Mouse (Mus musculus) embryonic facial prominence, embryonic 10.5 days (tissue): ENCODE measurements around the gene Suds3. TPM values are rescaled to one million over a fixed set of nuclear protein-coding genes. Genes with fewer than 3 reads are reported as not detected.
A peak's percentile ranks its signal among the peaks of the same experiment; 100 is the strongest.

Source experiments
- DNase-seq: peaks from one replicate; pipeline ENCODE4 v3.0.0-alpha.2; 2017; ENCODE audit warnings: low spot score
- H3K27ac ChIP-seq: fragments of 300-500 bp; sonication (generic); replicated peaks from 2 replicates; pipeline ENCODE4 v1.5.1; 2016; ENCODE audit warnings: mild to moderate bottlenecking
- H3K27me3 ChIP-seq: fragments of 300-500 bp; sonication (generic); replicated peaks from 2 replicates; pipeline ENCODE4 v1.6.1; 2016; ENCODE audit warnings: low read depth, mild to moderate bottlenecking; ENCODE audit not compliant: poor library complexity, severe bottlenecking
- H3K36me3 ChIP-seq: fragments of 300-500 bp; sonication (generic); replicated peaks from 2 replicates; pipeline ENCODE4 v1.6.1; 2016; ENCODE audit warnings: mild to moderate bottlenecking, moderate library complexity
- H3K4me1 ChIP-seq: fragments of 300-500 bp; sonication (generic); 2 replicates; pipeline ENCODE4 v1.6.1; 2016
- H3K4me3 ChIP-seq: fragments of 300-500 bp; sonication (generic); 2 replicates; pipeline ENCODE4 v1.5.1; 2016; ENCODE audit warnings: mild to moderate bottlenecking, moderate library complexity
- H3K9me3 ChIP-seq: fragments of 300-500 bp; sonication (generic); 2 replicates; pipeline ENCODE4 v1.6.1; 2016; ENCODE audit warnings: mild to moderate bottlenecking
- WGBS: fragments of 180-500 bp; shearing (Covaris S2); methylation state at CpG from one replicate; pipeline ENCODE4 v1.1.7; 2016; 5-methylcytosine and 5-hydroxymethylcytosine counted together
- polyA plus RNA-seq: library from polyadenylated mRNA; unstranded; fragments of >200 nt; fragmentation: Nextera tagmentation; extraction: Ambion mirVana; gene quantifications from 2 replicates; pipeline ENCODE4 v1.2.1, GENCODE M21; 2016

Suds3 gene
- polyA plus RNA-seq, 1 experiment from 2014 or later = 76.4 TPM

- Histone ChIP-seq H3K27ac (no peak overlapping the region), H3K4me3 (no peak overlapping the region), H3K36me3 (peaks cover 100% of the 10 kb centered on the region), H3K9me3 (no peaks in the 10 kb centered on the region), H3K4me1 (no peaks in the 10 kb centered on the region), H3K27me3 (no peaks in the 10 kb centered on the region)
- WGBS = 93% methylated on average over 20 of the region's 20 CpGs
- no peak for DNase-seq
These were observed 12.6 kb downstream of the Suds3 start for GRCm38 (mm10) chr5:117103194-117103929.

GRCm38 (mm10) chr5:117099742-117100141 lies 16.2 kb downstream of the Suds3 start:
- Histone ChIP-seq H3K36me3 (peaks cover 96% of the 10 kb centered on the region), H3K9me3 (no peaks in the 10 kb centered on the region), H3K27me3 (no peaks in the 10 kb centered on the region), H3K4me1 (no peaks in the 10 kb centered on the region), H3K4me3 (no peak overlapping the region), H3K27ac (no peak overlapping the region)
- DNase-seq = no peak
- WGBS = 87% methylated on average over 11 of the region's 11 CpGs

GRCm38 (mm10) chr5:117099008-117099407 lies 16.9 kb downstream of the Suds3 start:
- Histone ChIP-seq H3K27ac (no peak overlapping the region), H3K27me3 (no peaks in the 10 kb centered on the region), H3K36me3 (peaks cover 96% of the 10 kb centered on the region), H3K4me1 (no peaks in the 10 kb centered on the region), H3K9me3 (no peaks in the 10 kb centered on the region), H3K4me3 (no peak overlapping the region)
- no peak for DNase-seq
- WGBS = 88% methylated on average over 5 of the region's 5 CpGs

- no peaks in the 10 kb centered on the region for H3K27me3 ChIP-seq
- peak; percentile 48 for DNase-seq
- no peaks in the 10 kb centered on the region for H3K9me3 ChIP-seq
- peaks cover 96% of the 10 kb centered on the region for H3K36me3 ChIP-seq
- H3K4me3 ChIP-seq = no peak overlapping the region
- WGBS = 57% methylated on average over 3 of the region's 3 CpGs
- H3K4me1 ChIP-seq = no peaks in the 10 kb centered on the region
- H3K27ac ChIP-seq = no peak overlapping the region
These were observed 19.2 kb downstream of the Suds3 start for GRCm38 (mm10) chr5:117096716-117097115.

GRCm38 (mm10) chr5:117094431-117094830 lies 21.5 kb downstream of the Suds3 start:
- H3K36me3 ChIP-seq = peaks cover 83% of the 10 kb centered on the region

GRCm38 (mm10) chr5:117089786-117090185 lies 26.1 kb downstream of the Suds3 start:
- WGBS = 33% methylated on average over 6 of the region's 6 CpGs
- Histone ChIP-seq H3K9me3 (no peaks in the 10 kb centered on the region), H3K4me1 (peaks cover 25% of the 10 kb centered on the region), H3K36me3 (peaks cover 41% of the 10 kb centered on the region), H3K27me3 (peaks cover 23% of the 10 kb centered on the region), H3K27ac (no peak overlapping the region), H3K4me3 (no peak overlapping the region)
- DNase-seq = no peak

More at GRCm38 (mm10) chr5:117094431-117094830, 21.5 kb downstream of the Suds3 start:
- 52% methylated on average over 7 of the region's 7 CpGs for WGBS
- peaks cover 6% of the 10 kb centered on the region for H3K4me1 ChIP-seq
- no peaks in the 10 kb centered on the region for H3K27me3 ChIP-seq
- no peaks in the 10 kb centered on the region for H3K9me3 ChIP-seq
- H3K4me3 ChIP-seq = no peak overlapping the region
- no peak overlapping the region for H3K27ac ChIP-seq
- DNase-seq = peak; percentile 38

- no peak overlapping the region for H3K4me3 ChIP-seq
- H3K27ac ChIP-seq = no peak overlapping the region
- no peak for DNase-seq
- peaks cover 35% of the 10 kb centered on the region for H3K36me3 ChIP-seq
- peaks cover 25% of the 10 kb centered on the region for H3K4me1 ChIP-seq
- peaks cover 23% of the 10 kb centered on the region for H3K27me3 ChIP-seq
- H3K9me3 ChIP-seq = no peaks in the 10 kb centered on the region
- WGBS = 35% methylated on average over 3 of the region's 3 CpGs
These were observed 26.8 kb downstream of the Suds3 start for GRCm38 (mm10) chr5:117089147-117089546.

GRCm38 (mm10) chr5:117087718-117088117 lies 28.2 kb downstream of the Suds3 start:
- peaks cover 20% of the 10 kb centered on the region for H3K36me3 ChIP-seq

GRCm38 (mm10) chr5:117069498-117069894 lies 46.4 kb downstream of the Suds3 start:
- peak overlapping the region; percentile 33; the same call in 1 of the 2 replicates for H3K4me3 ChIP-seq
- H3K36me3 ChIP-seq = no peaks in the 10 kb centered on the region

More at GRCm38 (mm10) chr5:117087718-117088117, 28.2 kb downstream of the Suds3 start:
- peak; percentile 36 for DNase-seq
- Histone ChIP-seq H3K4me1 (peaks cover 25% of the 10 kb centered on the region), H3K4me3 (peak overlapping the region; percentile 36), H3K27me3 (peaks cover 23% of the 10 kb centered on the region), H3K9me3 (no peaks in the 10 kb centered on the region), H3K27ac (no peak overlapping the region)
- 4% methylated on average over 13 of the region's 13 CpGs for WGBS

GRCm38 (mm10) chr5:117068808-117069497 lies 47.0 kb downstream of the Suds3 start:
- 26% methylated on average over 19 of the region's 19 CpGs for WGBS
- H3K4me3 ChIP-seq = peak overlapping the region; percentile 33; the same call in 1 of the 2 replicates

More at GRCm38 (mm10) chr5:117069498-117069894, 46.4 kb downstream of the Suds3 start:
- 12% methylated on average over 10 of the region's 10 CpGs for WGBS
- DNase-seq = peak; percentile 78
- no peak overlapping the region for H3K27ac ChIP-seq
- H3K4me1 ChIP-seq = peaks cover 18% of the 10 kb centered on the region
- no peaks in the 10 kb centered on the region for H3K27me3 ChIP-seq
- H3K9me3 ChIP-seq = 0 out of 2 replicates have a peak, but pooled peaks cover 2% of the 10 kb centered on the region

GRCm38 (mm10) chr5:117068181-117068580 lies 47.7 kb downstream of the Suds3 start:
- Histone ChIP-seq H3K4me3 (no peak overlapping the region), H3K27me3 (no peaks in the 10 kb centered on the region), H3K27ac (no peak overlapping the region), H3K9me3 (0 out of 2 replicates have a peak, but pooled peaks cover 2% of the 10 kb centered on the region), H3K36me3 (no peaks in the 10 kb centered on the region), H3K4me1 (peaks cover 18% of the 10 kb centered on the region)
- peak; percentile 57 for DNase-seq
- whole genome bisulfite sequencing = 79% methylated on average over 13 of the region's 13 CpGs

More at GRCm38 (mm10) chr5:117068808-117069497, 47.0 kb downstream of the Suds3 start:
- H3K9me3 ChIP-seq = 0 out of 2 replicates have a peak, but pooled peaks cover 2% of the 10 kb centered on the region
- no peak overlapping the region for H3K27ac ChIP-seq
- H3K4me1 ChIP-seq = peaks cover 18% of the 10 kb centered on the region
- peak; percentile 68 for DNase-seq
- no peaks in the 10 kb centered on the region for H3K27me3 ChIP-seq
- H3K36me3 ChIP-seq = no peaks in the 10 kb centered on the region

- Histone ChIP-seq H3K36me3 (no peaks in the 10 kb centered on the region), H3K27ac (no peak overlapping the region; the same call in 1 of the 2 replicates), H3K4me1 (no peaks in the 10 kb centered on the region), H3K9me3 (no peaks in the 10 kb centered on the region), H3K27me3 (no peaks in the 10 kb centered on the region), H3K4me3 (no peak overlapping the region)
- DNase-seq = no peak
- 56% methylated on average over 2 of the region's 2 CpGs for WGBS
These were observed 54.7 kb downstream of the Suds3 start for GRCm38 (mm10) chr5:117061251-117061650.
